Mouse (Mus musculus): ENCODE data around the gene Gm10961. TPM values are rescaled to one million over a fixed set of nuclear protein-coding genes. Genes with fewer than 3 reads are reported as not detected.

Gene Gm10961
- polyA plus RNA-seq, 1 experiment from 2014 or later, result not detected

DNA sequence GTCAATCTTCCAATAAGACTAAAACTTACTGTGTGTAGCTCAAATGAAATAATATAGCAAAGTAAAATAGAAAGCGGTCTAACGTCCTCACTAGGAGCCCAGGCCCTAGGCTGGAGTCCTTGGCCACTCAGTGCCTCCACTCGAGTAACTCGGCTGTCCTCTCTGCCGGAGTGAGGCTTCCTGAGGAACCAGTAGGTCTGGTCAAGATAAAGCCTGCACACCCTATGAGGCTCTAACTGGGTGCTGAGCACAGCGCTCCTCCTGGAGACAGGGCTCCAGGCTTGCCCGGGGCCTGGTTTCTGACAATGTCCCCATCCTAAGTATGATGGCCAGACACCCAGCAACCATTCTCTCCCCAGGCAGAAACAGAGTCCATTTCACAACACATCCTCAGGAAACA is 8.6 kb upstream of the Gm10961 start:
- no peak overlapping the region for H3K27ac ChIP-seq (ENCODE audit: low read depth, low read length)
- H3K36me3 ChIP-seq (ENCODE audit: control insufficient read depth, insufficient read depth, low read length), result peaks cover 26% of the 10 kb centered on the region
- 93% methylated on average over 7 of the region's 7 CpGs for WGBS
- no peak overlapping the region for H3K4me3 ChIP-seq (ENCODE audit: low read depth, low read length)
- DNase-seq (ENCODE audit: low spot score) (no peak), ATAC-seq (replicated peaks; ENCODE audit: low FRiP score) (no peak)
- H3K9me3 ChIP-seq (ENCODE audit: control insufficient read depth, low read length), result no peaks in the 10 kb centered on the region
- no peaks in the 10 kb centered on the region for H3K27me3 ChIP-seq (ENCODE audit: control insufficient read depth, insufficient read depth, low read length)
- H3K4me1 ChIP-seq (replicated peaks; ENCODE audit: control insufficient read depth, insufficient read depth, low read length), result no peaks in the 10 kb centered on the region
- no peak overlapping the region for H3K4me2 ChIP-seq (ENCODE audit: low read depth, low read length, severe bottlenecking)
- H3K9ac ChIP-seq (ENCODE audit: low read length), result no peak overlapping the region

DNA sequence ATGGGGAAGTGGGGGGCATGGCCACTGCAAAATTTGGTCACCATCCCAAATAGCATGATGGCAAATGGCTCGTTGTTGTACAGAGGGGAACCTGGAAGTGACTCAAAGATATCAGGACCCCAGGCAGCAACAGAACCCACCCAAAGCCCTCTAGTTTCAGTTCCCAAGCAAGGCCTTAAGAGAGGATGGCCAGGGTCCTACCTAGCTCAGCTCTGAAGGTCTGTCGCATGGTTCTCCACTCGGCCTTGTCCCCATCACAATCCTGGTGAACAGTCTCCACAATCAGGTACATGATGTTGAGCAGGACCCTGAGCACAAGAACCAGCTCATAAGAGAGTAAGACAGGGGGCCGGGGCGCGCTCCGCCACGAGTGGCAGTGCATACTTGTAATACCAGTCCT is 6.7 kb upstream of the Gm10961 start:
- peaks cover 20% of the 10 kb centered on the region for H3K36me3 ChIP-seq (ENCODE audit: control insufficient read depth, insufficient read depth, low read length)
- H3K27me3 ChIP-seq (ENCODE audit: control insufficient read depth, insufficient read depth, low read length), result no peaks in the 10 kb centered on the region
- H3K4me2 ChIP-seq (ENCODE audit: low read depth, low read length, severe bottlenecking), result no peak overlapping the region
- H3K4me3 ChIP-seq (ENCODE audit: low read depth, low read length), result no peak overlapping the region
- DNase-seq (ENCODE audit: low spot score), result peak; percentile 24
- no peaks in the 10 kb centered on the region for H3K9me3 ChIP-seq (ENCODE audit: control insufficient read depth, low read length)
- H3K9ac ChIP-seq (ENCODE audit: low read length), result no peak overlapping the region
- H3K27ac ChIP-seq (ENCODE audit: low read depth, low read length), result no peak overlapping the region
- 96% methylated on average over 8 of the region's 8 CpGs for WGBS
- no peaks in the 10 kb centered on the region for H3K4me1 ChIP-seq (replicated peaks; ENCODE audit: control insufficient read depth, insufficient read depth, low read length)
- ATAC-seq (replicated peaks; ENCODE audit: low FRiP score), result no peak

DNA sequence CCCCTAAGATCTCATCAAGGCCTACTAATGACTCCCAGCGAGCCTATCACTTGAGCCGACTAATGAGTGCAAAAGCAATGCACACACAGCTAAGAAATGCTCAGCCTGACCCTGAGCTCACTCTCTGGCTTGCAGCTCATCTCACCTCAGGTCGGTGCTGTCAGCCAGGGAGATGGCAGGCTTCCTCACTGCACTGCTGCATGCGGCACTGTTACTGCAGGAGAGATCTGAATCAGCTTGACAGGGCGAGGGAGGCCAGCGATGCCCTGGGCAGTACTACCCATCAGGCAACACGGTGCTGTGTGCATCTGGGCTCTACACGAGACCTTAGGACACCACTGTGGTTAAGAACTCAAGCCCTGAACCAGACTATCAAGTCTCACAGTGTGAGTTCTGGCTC is 5.6 kb upstream of the Gm10961 start:
- Histone ChIP-seq H3K4me1 (replicated peaks; ENCODE audit: control insufficient read depth, insufficient read depth, low read length) (no peaks in the 10 kb centered on the region), H3K27me3 (ENCODE audit: control insufficient read depth, insufficient read depth, low read length) (no peaks in the 10 kb centered on the region), H3K4me2 (ENCODE audit: low read depth, low read length, severe bottlenecking) (no peak overlapping the region), H3K4me3 (ENCODE audit: low read depth, low read length) (no peak overlapping the region), H3K9ac (ENCODE audit: low read length) (no peak overlapping the region), H3K27ac (ENCODE audit: low read depth, low read length) (no peak overlapping the region), H3K9me3 (ENCODE audit: control insufficient read depth, low read length) (no peaks in the 10 kb centered on the region), H3K36me3 (ENCODE audit: control insufficient read depth, insufficient read depth, low read length) (peaks cover 17% of the 10 kb centered on the region)
- DNase-seq (ENCODE audit: low spot score) (peak; percentile 37), ATAC-seq (replicated peaks; ENCODE audit: low FRiP score) (no peak)
- WGBS, result 94% methylated on average over 8 of the region's 8 CpGs

DNA sequence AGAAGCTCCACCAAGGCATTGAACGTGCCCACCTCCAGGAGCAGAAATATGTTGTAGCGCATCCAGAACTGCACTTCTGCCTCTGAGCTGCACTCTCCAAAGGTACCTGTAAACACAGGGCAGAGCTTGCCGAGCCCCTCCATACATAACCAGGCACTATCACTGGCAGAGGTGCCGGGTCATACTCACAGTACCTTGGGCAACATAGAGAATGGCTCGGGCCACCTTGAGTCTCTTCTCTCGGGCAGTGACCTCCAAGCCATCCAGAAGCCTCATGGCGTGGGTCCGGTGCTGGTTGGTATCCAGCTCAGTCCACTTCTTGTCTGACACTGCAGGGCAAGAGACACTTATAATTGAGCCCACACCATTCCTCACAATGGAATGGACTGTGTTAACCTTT is 4.4 kb upstream of the Gm10961 start:
- Histone ChIP-seq H3K27me3 (ENCODE audit: control insufficient read depth, insufficient read depth, low read length) (no peaks in the 10 kb centered on the region), H3K27ac (ENCODE audit: low read depth, low read length) (no peak overlapping the region), H3K9ac (ENCODE audit: low read length) (no peak overlapping the region), H3K4me1 (replicated peaks; ENCODE audit: control insufficient read depth, insufficient read depth, low read length) (no peaks in the 10 kb centered on the region), H3K36me3 (ENCODE audit: control insufficient read depth, insufficient read depth, low read length) (peaks cover 17% of the 10 kb centered on the region), H3K9me3 (ENCODE audit: control insufficient read depth, low read length) (no peaks in the 10 kb centered on the region), H3K4me2 (ENCODE audit: low read depth, low read length, severe bottlenecking) (no peak overlapping the region), H3K4me3 (ENCODE audit: low read depth, low read length) (no peak overlapping the region)
- peak; percentile 25 for DNase-seq (ENCODE audit: low spot score)
- no peak for ATAC-seq (replicated peaks; ENCODE audit: low FRiP score)
- 94% methylated on average over 8 of the region's 8 CpGs for WGBS

DNA sequence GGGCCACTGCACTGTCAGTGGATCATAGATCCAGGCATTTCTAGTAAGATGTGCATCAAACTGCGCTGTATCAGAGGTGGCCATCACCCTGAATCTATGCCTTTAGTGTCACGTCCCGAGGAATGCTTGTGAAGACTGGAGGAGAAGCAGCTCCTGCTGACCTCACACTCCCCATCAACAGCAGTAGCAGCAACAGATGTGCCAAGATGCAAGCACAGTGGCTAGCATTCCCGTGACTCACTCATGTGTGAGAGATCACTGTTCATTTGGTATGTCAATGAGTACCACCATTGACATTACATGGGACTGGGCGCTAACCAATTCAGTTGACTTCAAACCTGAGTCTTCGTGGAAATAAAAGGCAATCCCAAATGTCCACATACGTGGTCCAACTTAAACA is 3.5 kb upstream of the Gm10961 start:
- H3K4me2 ChIP-seq (ENCODE audit: low read depth, low read length, severe bottlenecking), result no peak overlapping the region
- no peak overlapping the region for H3K27ac ChIP-seq (ENCODE audit: low read depth, low read length)
- peak; percentile 35 for DNase-seq (ENCODE audit: low spot score)
- no peak overlapping the region for H3K9ac ChIP-seq (ENCODE audit: low read length)
- no peaks in the 10 kb centered on the region for H3K27me3 ChIP-seq (ENCODE audit: control insufficient read depth, insufficient read depth, low read length)
- 88% methylated on average over 7 of the region's 7 CpGs for WGBS
- no peak for ATAC-seq (replicated peaks; ENCODE audit: low FRiP score)
- H3K4me3 ChIP-seq (ENCODE audit: low read depth, low read length), result no peak overlapping the region
- no peaks in the 10 kb centered on the region for H3K9me3 ChIP-seq (ENCODE audit: control insufficient read depth, low read length)
- H3K36me3 ChIP-seq (ENCODE audit: control insufficient read depth, insufficient read depth, low read length), result peaks cover 17% of the 10 kb centered on the region
- no peaks in the 10 kb centered on the region for H3K4me1 ChIP-seq (replicated peaks; ENCODE audit: control insufficient read depth, insufficient read depth, low read length)

DNA sequence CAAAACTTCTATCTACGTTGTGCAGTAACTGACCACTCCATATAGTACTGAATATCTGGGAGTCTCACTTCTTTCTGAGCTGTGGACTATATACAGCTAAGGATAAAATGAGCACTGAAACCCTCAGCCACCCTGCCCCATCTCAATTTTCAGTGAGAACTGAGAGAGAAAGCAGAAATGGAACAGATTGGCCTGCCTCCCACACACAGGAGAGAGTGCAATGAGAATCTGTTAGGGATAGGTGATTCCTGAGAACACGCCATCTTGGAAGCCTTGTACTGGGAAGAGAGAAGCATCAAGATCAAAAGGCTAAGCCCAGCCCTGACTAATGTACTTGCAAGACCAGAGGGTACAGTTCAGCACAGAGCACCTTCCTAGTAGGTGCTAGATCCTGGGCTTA is 2.6 kb upstream of the Gm10961 start:
- H3K4me3 ChIP-seq (ENCODE audit: low read depth, low read length), result no peak overlapping the region
- DNase-seq (ENCODE audit: low spot score) (peak; percentile 33), ATAC-seq (replicated peaks; ENCODE audit: low FRiP score) (no peak)
- H3K9me3 ChIP-seq (ENCODE audit: control insufficient read depth, low read length), result no peaks in the 10 kb centered on the region
- no peak overlapping the region for H3K4me2 ChIP-seq (ENCODE audit: low read depth, low read length, severe bottlenecking)
- no peaks in the 10 kb centered on the region for H3K27me3 ChIP-seq (ENCODE audit: control insufficient read depth, insufficient read depth, low read length)
- WGBS, result 94% methylated on average over 2 of the region's 2 CpGs
- no peaks in the 10 kb centered on the region for H3K4me1 ChIP-seq (replicated peaks; ENCODE audit: control insufficient read depth, insufficient read depth, low read length)
- H3K9ac ChIP-seq (ENCODE audit: low read length), result no peak overlapping the region
- no peak overlapping the region for H3K27ac ChIP-seq (ENCODE audit: low read depth, low read length)
- H3K36me3 ChIP-seq (ENCODE audit: control insufficient read depth, insufficient read depth, low read length), result peaks cover 14% of the 10 kb centered on the region

DNA sequence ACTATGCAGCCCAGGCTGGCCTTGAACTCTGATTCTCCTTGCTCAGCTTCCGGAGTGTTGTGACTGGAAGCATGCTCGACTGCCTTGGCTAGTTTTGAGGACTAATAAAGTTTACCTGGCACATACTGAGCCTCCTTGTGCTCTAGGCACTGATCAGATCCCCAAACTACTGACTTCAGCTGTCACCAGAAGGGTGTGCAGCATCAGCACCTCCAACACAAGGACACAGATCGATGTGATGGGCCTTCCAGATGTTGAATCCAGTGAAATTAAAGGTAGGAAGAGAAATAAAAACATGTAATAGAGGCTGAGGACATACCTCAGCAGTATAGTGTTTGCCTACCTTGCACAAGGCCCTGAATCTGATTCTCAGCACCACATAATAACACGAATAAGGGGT is 1.7 kb upstream of the Gm10961 start:
- Histone ChIP-seq H3K36me3 (ENCODE audit: control insufficient read depth, insufficient read depth, low read length) (peaks cover 12% of the 10 kb centered on the region), H3K9ac (ENCODE audit: low read length) (no peak overlapping the region), H3K4me3 (ENCODE audit: low read depth, low read length) (no peak overlapping the region), H3K4me1 (replicated peaks; ENCODE audit: control insufficient read depth, insufficient read depth, low read length) (no peaks in the 10 kb centered on the region), H3K9me3 (ENCODE audit: control insufficient read depth, low read length) (no peaks in the 10 kb centered on the region), H3K27me3 (ENCODE audit: control insufficient read depth, insufficient read depth, low read length) (no peaks in the 10 kb centered on the region), H3K4me2 (ENCODE audit: low read depth, low read length, severe bottlenecking) (no peak overlapping the region), H3K27ac (ENCODE audit: low read depth, low read length) (no peak overlapping the region)
- DNase-seq (ENCODE audit: low spot score), result peak; percentile 27
- no peak for ATAC-seq (replicated peaks; ENCODE audit: low FRiP score)
- 94% methylated on average over 4 of the region's 4 CpGs for WGBS

DNA sequence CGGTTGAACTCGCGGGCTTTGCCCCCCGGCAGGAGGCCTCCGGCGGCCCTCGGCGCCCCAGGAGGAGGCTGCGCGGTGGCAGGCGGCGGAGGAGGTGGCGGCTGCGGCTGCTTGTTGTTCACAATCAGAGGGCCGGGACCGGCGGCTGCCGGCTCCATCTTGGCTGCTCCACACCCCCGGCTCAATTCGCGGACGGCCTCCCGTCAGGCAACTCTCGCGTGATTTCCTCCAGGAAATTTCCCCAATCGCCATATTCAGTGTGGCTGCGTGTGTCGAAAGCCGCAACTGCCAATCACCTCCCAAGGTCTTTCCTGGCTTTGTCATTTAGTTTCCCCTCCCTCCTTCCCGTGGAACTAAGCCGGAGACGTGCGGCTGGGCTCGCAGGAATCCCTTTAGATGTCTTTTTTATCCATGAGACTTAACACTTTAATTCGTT is 419 bp downstream of the Gm10961 start, which contains the start of gene Strip1:
TSS of gene Strip1 (minus strand) at position 172 of the 436 bp plus-strand sequence.
- H3K27ac ChIP-seq (ENCODE audit: low read depth, low read length), result peak within 1 kb of the TSS; percentile 91
- peak within 1 kb of the TSS; percentile 99 for H3K9ac ChIP-seq (ENCODE audit: low read length)
- H3K27me3 ChIP-seq (ENCODE audit: control insufficient read depth, insufficient read depth, low read length), result no peaks in the 10 kb centered on the region
- H3K4me1 ChIP-seq (replicated peaks; ENCODE audit: control insufficient read depth, insufficient read depth, low read length), result no peaks in the 10 kb centered on the region
- peak within 1 kb of the TSS; percentile 96 for H3K4me3 ChIP-seq (ENCODE audit: low read depth, low read length)
- DNase-seq (ENCODE audit: low spot score), result peak; percentile 96
- ATAC-seq (replicated peaks; ENCODE audit: low FRiP score), result peak; percentile 95
- no peaks in the 10 kb centered on the region for H3K9me3 ChIP-seq (ENCODE audit: control insufficient read depth, low read length)
- H3K4me2 ChIP-seq (ENCODE audit: low read depth, low read length, severe bottlenecking), result peak within 1 kb of the TSS; percentile 71
- WGBS, result under 1% methylated on average over 35 of the region's 35 CpGs
- H3K36me3 ChIP-seq (ENCODE audit: control insufficient read depth, insufficient read depth, low read length), result no peaks in the 10 kb centered on the region; the same call in 1 of the 2 replicates

DNA sequence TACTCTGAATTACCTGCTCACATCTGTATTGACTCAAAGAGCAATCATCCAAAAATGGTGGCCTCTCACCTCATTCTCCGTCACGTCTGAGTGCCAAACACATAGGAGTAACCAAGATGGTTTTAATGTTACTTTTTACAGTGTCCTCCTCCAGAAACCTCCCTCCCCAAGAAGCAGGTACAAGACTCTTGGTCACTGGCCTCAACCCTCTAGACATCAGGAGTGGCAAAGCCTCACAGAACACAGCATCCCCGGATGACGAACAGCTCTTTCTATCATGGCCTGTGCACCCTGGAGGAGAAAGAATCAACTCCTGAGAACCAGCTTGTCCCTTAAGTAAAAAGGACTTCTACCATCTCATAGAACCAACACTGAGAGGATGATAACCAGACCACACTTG is 1.7 kb downstream of the Gm10961 start:
- no peak overlapping the region for H3K4me2 ChIP-seq (ENCODE audit: low read depth, low read length, severe bottlenecking)
- no peaks in the 10 kb centered on the region for H3K27me3 ChIP-seq (ENCODE audit: control insufficient read depth, insufficient read depth, low read length)
- ATAC-seq (replicated peaks; ENCODE audit: low FRiP score) (no peak), DNase-seq (ENCODE audit: low spot score) (peak; percentile 30)
- 92% methylated on average over 4 of the region's 4 CpGs for WGBS
- no peak overlapping the region for H3K4me3 ChIP-seq (ENCODE audit: low read depth, low read length)
- H3K9ac ChIP-seq (ENCODE audit: low read length), result no peak overlapping the region
- H3K4me1 ChIP-seq (replicated peaks; ENCODE audit: control insufficient read depth, insufficient read depth, low read length), result no peaks in the 10 kb centered on the region
- no peaks in the 10 kb centered on the region for H3K9me3 ChIP-seq (ENCODE audit: control insufficient read depth, low read length)
- no peak overlapping the region for H3K27ac ChIP-seq (ENCODE audit: low read depth, low read length)
- H3K36me3 ChIP-seq (ENCODE audit: control insufficient read depth, insufficient read depth, low read length), result no peaks in the 10 kb centered on the region
